ENCODE assay signal across 7 mouse cellular contexts in the genomic region with DNA sequence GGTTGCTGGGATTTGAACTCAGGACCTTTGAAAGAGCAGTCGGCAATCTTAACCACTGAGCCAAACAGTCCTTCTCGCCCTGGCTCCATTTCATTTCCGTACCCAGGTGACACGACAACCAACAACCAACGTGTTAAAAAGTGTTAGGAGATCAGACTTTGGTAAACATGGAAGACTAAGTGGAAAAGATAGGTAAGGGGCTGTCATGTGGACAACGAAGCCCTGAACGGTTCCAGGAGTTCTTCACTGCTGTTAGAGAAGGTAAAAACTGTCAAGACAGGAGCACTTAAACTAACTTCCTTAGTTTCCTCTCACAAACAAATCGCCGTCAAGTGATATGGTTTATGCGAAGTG. TPM values are rescaled to one million over a fixed set of nuclear protein-coding genes. Genes with fewer than 3 reads are reported as not detected.
DNase-seq lines count a peak whose midpoint lies in the region; ATAC-seq and TF ChIP-seq lines count a peak whose summit lies in the region.

No protein-coding gene starts in this region.

- no peak for ATAC-seq in embryonic facial prominence, embryonic 14.5 days (ENCODE audit: low read depth)
- no peak for ATAC-seq in intestine, embryonic 16.5 days
- ATAC-seq in neural tube, embryonic 13.5 days (ENCODE audit: low read depth) = peak; percentile 16

- H3K9me3 ChIP-seq in embryonic facial prominence, embryonic 14.5 days (ENCODE audit: control insufficient read depth, low read length) = no peaks in the 10 kb centered on the region
- H3K9me3 ChIP-seq in intestine, embryonic 16.5 days (ENCODE audit: control insufficient read depth, low read length) = no peaks in the 10 kb centered on the region
- H3K9me3 ChIP-seq in neural tube, embryonic 13.5 days = no peaks in the 10 kb centered on the region

- no peaks in the 10 kb centered on the region for H3K27me3 ChIP-seq in liver, adult 2 months (ENCODE audit: control insufficient read depth, insufficient read depth, low read length)
- H3K27me3 ChIP-seq in embryonic facial prominence, embryonic 14.5 days (replicated peaks; ENCODE audit: control insufficient read depth, insufficient read depth, low read length) = no peaks in the 10 kb centered on the region
- H3K27me3 ChIP-seq in intestine, embryonic 16.5 days (replicated peaks; ENCODE audit: control insufficient read depth, insufficient read depth, low read length) = no peaks in the 10 kb centered on the region
- H3K27me3 ChIP-seq in neural tube, embryonic 13.5 days = no peaks in the 10 kb centered on the region

- H3K4me3 ChIP-seq in liver, adult 2 months (ENCODE audit: insufficient read depth, low read depth, low read length) = peak overlapping the region; percentile 95
- peak overlapping the region; percentile 88 for H3K4me3 ChIP-seq in embryonic facial prominence, embryonic 14.5 days (ENCODE audit: low read depth, low read length)
- H3K4me3 ChIP-seq in intestine, embryonic 16.5 days (ENCODE audit: low read length) = peak overlapping the region; percentile 87
- peak overlapping the region; percentile 90 for H3K4me3 ChIP-seq in neural tube, embryonic 13.5 days

- TF ChIP-seq POLR2A in liver, adult 2 months (IDR thresholded peaks at IDR 0.05; ENCODE audit: extremely low read depth, insufficient read depth, low read length) = no peak

- no peaks in the 10 kb centered on the region; the same call in 1 of the 2 replicates for H3K79me2 ChIP-seq in liver, adult 2 months (ENCODE audit: control insufficient read depth, insufficient read depth, low read length)

- 17% methylated on average over 10 of the region's 10 CpGs for WGBS in liver, adult 2 months
- 24% methylated on average over 10 of the region's 10 CpGs for WGBS in embryonic facial prominence, embryonic 14.5 days
- whole genome bisulfite sequencing in intestine, embryonic 16.5 days = 22% methylated on average over 10 of the region's 10 CpGs
- WGBS in neural tube, embryonic 13.5 days = 29% methylated on average over 10 of the region's 10 CpGs

- peak overlapping the region; percentile 77 for H3K9ac ChIP-seq in liver, adult 2 months (ENCODE audit: low read depth, low read length)
- peak overlapping the region; percentile 86 for H3K9ac ChIP-seq in embryonic facial prominence, embryonic 14.5 days (ENCODE audit: low read depth, low read length)
- peak overlapping the region; percentile 86 for H3K9ac ChIP-seq in intestine, embryonic 16.5 days (ENCODE audit: low read depth, low read length)
- H3K9ac ChIP-seq in neural tube, embryonic 13.5 days = peak overlapping the region; percentile 91

- peaks cover 4% of the 10 kb centered on the region; the same call in 1 of the 2 replicates for H3K4me1 ChIP-seq in liver, adult 2 months (ENCODE audit: control insufficient read depth, insufficient read depth, low read length)
- H3K4me1 ChIP-seq in embryonic facial prominence, embryonic 14.5 days (ENCODE audit: control insufficient read depth, insufficient read depth, low read length) = no peaks in the 10 kb centered on the region
- H3K4me1 ChIP-seq in intestine, embryonic 16.5 days (ENCODE audit: control insufficient read depth, insufficient read depth, low read length) = 0 out of 2 replicates have a peak, but pooled peaks cover 3% of the 10 kb centered on the region
- peaks cover 31% of the 10 kb centered on the region for H3K4me1 ChIP-seq in neural tube, embryonic 13.5 days (replicated peaks)

- peak overlapping the region; percentile 65 for H3K4me2 ChIP-seq in embryonic facial prominence, embryonic 14.5 days (ENCODE audit: low read depth, low read length)
- H3K4me2 ChIP-seq in intestine, embryonic 16.5 days (ENCODE audit: low read depth, low read length) = peak overlapping the region; percentile 76
- H3K4me2 ChIP-seq in neural tube, embryonic 13.5 days = peak overlapping the region; percentile 60

- no peaks in the 10 kb centered on the region for H3K36me3 ChIP-seq in liver, adult 2 months (ENCODE audit: control insufficient read depth, insufficient read depth, low read length)
- H3K36me3 ChIP-seq in embryonic facial prominence, embryonic 14.5 days (ENCODE audit: control insufficient read depth, insufficient read depth, low read length) = no peaks in the 10 kb centered on the region
- H3K36me3 ChIP-seq in intestine, embryonic 16.5 days (ENCODE audit: control insufficient read depth, insufficient read depth, low read length) = no peaks in the 10 kb centered on the region
- no peaks in the 10 kb centered on the region for H3K36me3 ChIP-seq in neural tube, embryonic 13.5 days

- no peak for TF ChIP-seq CTCF in liver, adult 2 months (IDR thresholded peaks at IDR 0.05; ENCODE audit: low read depth, low read length)

- H3K27ac ChIP-seq in liver, adult 2 months (replicated peaks; ENCODE audit: insufficient read depth, low read depth, low read length) = peak overlapping the region; percentile 67
- H3K27ac ChIP-seq in embryonic facial prominence, embryonic 14.5 days (replicated peaks; ENCODE audit: low read depth, low read length) = peak overlapping the region; percentile 87; the same call in 1 of the 2 replicates
- peak overlapping the region; percentile 63; the same call in 1 of the 2 replicates for H3K27ac ChIP-seq in intestine, embryonic 16.5 days (ENCODE audit: low read length)
- H3K27ac ChIP-seq in neural tube, embryonic 13.5 days (replicated peaks) = peak overlapping the region; percentile 95; the same call in 1 of the 2 replicates

- no peak for DNase-seq in liver, adult 2 months (ENCODE audit: extremely low read depth, low read depth, low spot score)
- no peak for DNase-seq in liver
- DNase-seq in embryonic facial prominence, embryonic 14.5 days (ENCODE audit: low spot score) = no peak
- no peak for DNase-seq in urinary bladder, postnatal 14 days (ENCODE audit: low spot score)
- no peak for DNase-seq in adrenal gland, postnatal 4 days (ENCODE audit: low spot score in 2 of 2)

RNA-seq across cellular contexts. Expression of a gene that starts 0.3 kb away (rescaled TPM):
- 5.9 and 6.4 TPM in 2 replicates for total RNA-seq in liver, adult 2 months (2014; rRNA removed)
- polyA plus RNA-seq in liver, adult 2 months (2012; rRNA removed) = 2.2 TPM in 2 replicates
- 4.2 and 4.7 TPM in 2 replicates for polyA plus RNA-seq in embryonic facial prominence, embryonic 14.5 days (2014; fragmentation: Nextera tagmentation; extraction: Ambion mirVana)
- polyA plus RNA-seq in intestine, embryonic 16.5 days (2015; fragmentation: Nextera tagmentation; extraction: Ambion mirVana) = 1.0 TPM in 2 replicates
- polyA plus RNA-seq in neural tube, embryonic 13.5 days (2015; fragmentation: Nextera tagmentation; extraction: Ambion mirVana) = 5.1 and 5.5 TPM in 2 replicates
- 1 to 10 TPM; 9.5 to 9.8 TPM for total RNA-seq in adrenal gland, postnatal 4 days (2021)

RNA-seq across cellular contexts. Expression of a gene that starts 17.0 kb away (rescaled TPM):
- total RNA-seq in liver, adult 2 months (2014; rRNA removed) = 2.4 and 3.2 TPM in 2 replicates
- polyA plus RNA-seq in liver, adult 2 months (2012; rRNA removed) = 1.4 and 2.0 TPM in 2 replicates
- 6.5 and 8.5 TPM in 2 replicates for polyA plus RNA-seq in embryonic facial prominence, embryonic 14.5 days (2014; fragmentation: Nextera tagmentation; extraction: Ambion mirVana)
- polyA plus RNA-seq in intestine, embryonic 16.5 days (2015; fragmentation: Nextera tagmentation; extraction: Ambion mirVana) = 5.3 and 5.9 TPM in 2 replicates
- 5.5 and 5.9 TPM in 2 replicates for polyA plus RNA-seq in neural tube, embryonic 13.5 days (2015; fragmentation: Nextera tagmentation; extraction: Ambion mirVana)
- 10 to 100 TPM; 12.4 to 12.8 TPM for total RNA-seq in adrenal gland, postnatal 4 days (2021)
